Mouse (Mus musculus): ENCODE measurements around the gene D430041D05Rik. TPM values are rescaled to one million over a fixed set of nuclear protein-coding genes. Genes with fewer than 3 reads are reported as not detected.
A peak's percentile ranks its signal among the peaks of the same experiment; 100 is the strongest.

D430041D05Rik gene
- polyA plus RNA-seq, 1 experiment from 2014 or later = 5.7 TPM

DNA sequence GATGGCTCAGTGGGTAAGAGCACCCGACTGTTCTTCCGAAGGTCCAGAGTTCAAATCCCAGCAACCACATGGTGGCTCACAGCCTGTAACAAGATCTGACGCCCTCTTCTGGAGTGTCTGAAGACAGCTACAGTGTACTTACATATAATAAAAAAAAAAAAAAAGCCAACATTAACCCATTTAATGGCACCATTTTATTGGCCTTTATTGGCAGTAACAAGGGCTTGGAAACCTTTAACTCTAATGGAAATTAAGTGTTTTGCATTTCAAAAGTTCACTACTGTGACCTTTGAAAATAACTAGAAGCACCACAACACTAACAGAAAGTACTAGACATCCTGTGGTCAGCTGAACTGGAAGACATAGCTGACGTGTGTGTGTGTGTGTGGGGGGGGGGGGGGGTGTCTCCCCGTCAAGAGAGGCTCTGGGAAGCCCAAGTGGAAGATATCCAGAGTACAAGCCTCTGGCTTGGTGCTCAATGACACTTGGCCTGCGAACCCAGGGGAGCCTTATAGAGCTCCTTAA is 39.1 kb downstream of the D430041D05Rik start:
- WGBS = 54% methylated on average over 6 of the region's 6 CpGs
- Histone ChIP-seq H3K9me3 (no peaks in the 10 kb centered on the region), H3K4me2 (no peak overlapping the region), H3K4me1 (replicated peaks) (peaks cover 22% of the 10 kb centered on the region), H3K9ac (no peak overlapping the region), H3K36me3 (no peaks in the 10 kb centered on the region), H3K27me3 (no peaks in the 10 kb centered on the region), H3K27ac (replicated peaks) (no peak overlapping the region), H3K4me3 (no peak overlapping the region)
- ATAC-seq (ENCODE audit: low read depth) = no peak

DNA sequence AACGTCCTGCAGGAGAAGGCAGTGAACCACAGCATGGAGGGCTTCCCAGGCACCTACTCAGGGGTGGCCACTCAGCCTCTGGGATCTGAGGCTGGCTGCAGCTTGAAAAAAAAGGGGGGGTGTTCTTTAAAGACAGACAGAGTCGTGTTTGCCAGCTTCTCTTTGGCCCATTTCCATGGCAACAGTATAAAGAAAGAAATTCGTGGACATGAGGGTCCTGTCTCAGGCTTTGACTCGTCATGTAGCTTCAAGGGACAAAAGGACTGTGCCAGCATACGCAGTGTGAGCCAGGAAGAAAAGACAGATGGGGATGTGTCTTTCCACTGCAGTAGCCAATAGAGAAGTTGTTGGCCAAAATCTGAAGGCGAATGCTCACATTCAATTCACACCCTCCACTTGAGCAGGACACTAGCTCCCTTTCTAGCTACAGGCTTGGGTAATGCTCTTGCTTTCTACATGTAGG is 42.9 kb downstream of the D430041D05Rik start:
- Histone ChIP-seq H3K9ac (no peak overlapping the region), H3K27ac (replicated peaks) (peak overlapping the region; percentile 64), H3K9me3 (no peaks in the 10 kb centered on the region), H3K4me3 (no peak overlapping the region), H3K4me2 (no peak overlapping the region), H3K4me1 (replicated peaks) (peaks cover 23% of the 10 kb centered on the region), H3K36me3 (no peaks in the 10 kb centered on the region), H3K27me3 (no peaks in the 10 kb centered on the region)
- ATAC-seq (ENCODE audit: low read depth) = peak; percentile 88
- WGBS = 12% methylated on average over 6 of the region's 6 CpGs

GRCm38 (mm10) chr2:104367291-104367690 is 43.5 kb downstream of the D430041D05Rik start:
- H3K36me3 ChIP-seq = no peaks in the 10 kb centered on the region
- H3K9me3 ChIP-seq = no peaks in the 10 kb centered on the region
- H3K27ac ChIP-seq (replicated peaks) = peak overlapping the region; percentile 64
- 50% methylated on average over 2 of the region's 2 CpGs for WGBS
- ATAC-seq (ENCODE audit: low read depth) = no peak; the same call in 1 of the 2 replicates
- no peaks in the 10 kb centered on the region for H3K27me3 ChIP-seq
- H3K4me3 ChIP-seq = no peak overlapping the region
- H3K9ac ChIP-seq = no peak overlapping the region
- H3K4me2 ChIP-seq = no peak overlapping the region
- H3K4me1 ChIP-seq (replicated peaks) = peaks cover 23% of the 10 kb centered on the region

DNA sequence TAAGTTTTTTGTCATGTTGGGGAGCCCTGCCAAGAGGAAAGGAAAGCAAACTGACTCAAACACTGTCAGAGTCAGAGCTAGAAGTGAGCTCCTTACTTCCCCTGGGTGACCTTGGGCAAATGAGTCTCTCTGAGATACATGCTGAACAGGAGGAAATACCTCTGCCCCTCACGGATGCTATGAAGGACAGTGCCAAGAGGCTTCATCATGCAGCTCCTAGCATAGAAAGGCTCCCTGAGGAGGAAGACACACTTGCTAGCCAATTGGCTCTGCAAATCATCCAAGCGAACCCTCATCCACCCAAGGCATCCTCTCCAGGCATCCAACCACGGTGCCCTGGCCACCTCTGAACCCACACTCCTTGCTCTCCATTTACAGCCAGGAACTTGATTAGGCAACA is 51.5 kb downstream of the D430041D05Rik start:
- Histone ChIP-seq H3K4me1 (replicated peaks) (peaks cover 10% of the 10 kb centered on the region; the same call in 1 of the 2 replicates), H3K27ac (replicated peaks) (no peak overlapping the region), H3K4me2 (no peak overlapping the region), H3K9me3 (no peaks in the 10 kb centered on the region), H3K36me3 (no peaks in the 10 kb centered on the region), H3K9ac (no peak overlapping the region), H3K27me3 (no peaks in the 10 kb centered on the region), H3K4me3 (no peak overlapping the region)
- ATAC-seq (ENCODE audit: low read depth) = no peak
- 69% methylated on average over 3 of the region's 3 CpGs for WGBS

DNA sequence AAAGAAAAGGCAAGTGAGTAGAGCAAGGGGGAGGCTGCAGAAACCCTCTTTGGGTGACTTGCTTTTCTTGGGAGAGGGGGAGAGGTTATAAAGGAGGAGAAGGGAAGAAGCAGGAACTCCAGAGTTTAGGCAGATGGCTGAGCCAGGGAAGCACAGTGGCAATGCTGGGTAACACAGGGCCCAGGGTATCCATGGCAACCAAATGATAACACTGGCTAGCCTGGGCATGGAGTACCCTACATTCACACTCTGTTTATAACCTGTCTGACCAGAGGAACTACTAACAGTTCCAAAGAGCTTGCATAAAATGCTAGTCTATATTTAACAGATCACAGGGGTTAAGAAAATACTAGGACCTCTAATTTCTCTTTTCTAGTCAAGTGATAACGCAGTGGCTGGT is 51.9 kb downstream of the D430041D05Rik start:
- Histone ChIP-seq H3K9me3 (no peaks in the 10 kb centered on the region), H3K9ac (no peak overlapping the region), H3K27ac (replicated peaks) (no peak overlapping the region), H3K27me3 (no peaks in the 10 kb centered on the region), H3K4me3 (no peak overlapping the region), H3K4me2 (no peak overlapping the region), H3K4me1 (replicated peaks) (peaks cover 10% of the 10 kb centered on the region; the same call in 1 of the 2 replicates), H3K36me3 (no peaks in the 10 kb centered on the region)
- no peak for ATAC-seq (ENCODE audit: low read depth)
- 92% methylated on average over 1 of the region's 1 CpGs for WGBS

DNA sequence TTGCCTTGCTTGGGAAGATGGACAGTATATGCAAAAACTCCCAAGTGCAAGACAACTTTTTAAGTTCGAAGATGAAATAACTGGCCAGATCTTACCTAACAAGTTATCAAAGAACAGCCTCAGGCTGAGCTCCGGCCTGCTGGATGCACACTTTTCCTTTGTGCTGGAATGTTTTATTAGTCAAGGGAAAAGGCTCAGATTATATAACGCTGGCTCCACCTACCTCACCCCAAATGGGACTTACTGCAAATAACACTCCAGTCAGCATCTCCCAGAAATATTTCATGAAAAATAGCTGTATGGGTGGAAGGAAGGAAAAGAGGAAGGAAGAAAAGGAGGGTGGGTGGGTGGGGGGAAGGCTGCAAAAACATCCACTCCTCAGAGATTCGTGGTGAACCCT is 54.3 kb downstream of the D430041D05Rik start:
- no peaks in the 10 kb centered on the region for H3K9me3 ChIP-seq
- H3K36me3 ChIP-seq = no peaks in the 10 kb centered on the region
- peaks cover 10% of the 10 kb centered on the region; the same call in 1 of the 2 replicates for H3K4me1 ChIP-seq (replicated peaks)
- no peaks in the 10 kb centered on the region for H3K27me3 ChIP-seq
- ATAC-seq (ENCODE audit: low read depth) = no peak
- H3K27ac ChIP-seq (replicated peaks) = no peak overlapping the region
- H3K4me2 ChIP-seq = no peak overlapping the region
- H3K4me3 ChIP-seq = no peak overlapping the region
- 79% methylated on average over 4 of the region's 4 CpGs for WGBS
- H3K9ac ChIP-seq = no peak overlapping the region

DNA sequence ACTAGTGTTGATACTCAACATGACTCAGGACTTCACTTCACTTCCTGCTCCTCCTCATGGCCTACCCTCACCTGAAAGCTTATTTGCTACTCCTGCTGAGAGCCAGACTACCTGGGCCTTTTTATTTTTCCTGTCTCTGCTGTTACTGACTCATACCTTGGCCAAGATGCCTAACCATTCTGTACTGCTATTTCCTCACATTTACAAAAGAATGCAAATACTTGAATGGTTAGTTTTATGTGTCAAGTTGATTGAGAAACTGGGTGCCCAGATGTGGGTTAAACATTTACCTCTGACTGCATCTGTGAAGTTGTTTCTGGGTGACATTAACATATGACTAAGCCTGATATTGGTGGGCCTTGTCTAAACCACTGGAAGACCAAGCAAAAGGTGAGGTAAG is 56.7 kb downstream of the D430041D05Rik start:
- ATAC-seq (ENCODE audit: low read depth) = no peak
- H3K4me3 ChIP-seq = no peak overlapping the region
- no peaks in the 10 kb centered on the region for H3K27me3 ChIP-seq
- H3K27ac ChIP-seq (replicated peaks) = no peak overlapping the region
- no peak overlapping the region for H3K9ac ChIP-seq
- H3K36me3 ChIP-seq = no peaks in the 10 kb centered on the region
- H3K4me2 ChIP-seq = no peak overlapping the region
- peaks cover 3% of the 10 kb centered on the region; the same call in 1 of the 2 replicates for H3K4me1 ChIP-seq (replicated peaks)
- no peaks in the 10 kb centered on the region for H3K9me3 ChIP-seq

DNA sequence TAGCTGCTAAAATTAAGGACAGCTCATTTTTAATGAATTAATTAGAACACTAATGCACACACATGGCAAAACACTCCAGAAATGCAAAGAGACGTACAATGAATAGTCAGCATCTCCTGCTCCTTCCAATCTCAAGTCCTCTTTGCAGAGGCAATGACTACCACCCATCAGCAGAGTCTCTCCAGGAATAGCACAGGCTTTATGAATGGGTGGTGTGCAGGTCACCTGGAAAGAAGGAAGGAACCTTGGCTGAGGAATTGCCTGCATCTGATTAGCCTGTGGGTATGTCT is 58.7 kb downstream of the D430041D05Rik start:
- H3K4me3 ChIP-seq = no peak overlapping the region
- 70% methylated on average over 1 of the region's 1 CpGs for WGBS
- H3K36me3 ChIP-seq = no peaks in the 10 kb centered on the region
- H3K27ac ChIP-seq (replicated peaks) = no peak overlapping the region
- H3K27me3 ChIP-seq = no peaks in the 10 kb centered on the region
- H3K4me2 ChIP-seq = no peak overlapping the region
- no peak for ATAC-seq (ENCODE audit: low read depth)
- no peaks in the 10 kb centered on the region for H3K9me3 ChIP-seq
- H3K4me1 ChIP-seq (replicated peaks) = no peaks in the 10 kb centered on the region
- no peak overlapping the region for H3K9ac ChIP-seq

- H3K4me3 ChIP-seq = no peak overlapping the region
- H3K36me3 ChIP-seq = no peaks in the 10 kb centered on the region
- WGBS = 82% methylated on average over 13 of the region's 13 CpGs
- ATAC-seq (ENCODE audit: low read depth) = no peak
- no peak overlapping the region for H3K4me2 ChIP-seq
- H3K4me1 ChIP-seq (replicated peaks) = no peaks in the 10 kb centered on the region
- H3K27ac ChIP-seq (replicated peaks) = no peak overlapping the region
- no peaks in the 10 kb centered on the region for H3K9me3 ChIP-seq
- no peaks in the 10 kb centered on the region for H3K27me3 ChIP-seq
- no peak overlapping the region for H3K9ac ChIP-seq
Measured at GRCm38 (mm10) chr2:104351415-104352203, 59.2 kb downstream of the D430041D05Rik start.

GRCm38 (mm10) chr2:104337619-104338018 is 73.2 kb downstream of the D430041D05Rik start:
- Histone ChIP-seq H3K4me2 (no peak overlapping the region), H3K9ac (no peak overlapping the region), H3K36me3 (no peaks in the 10 kb centered on the region), H3K4me1 (replicated peaks) (peaks cover 36% of the 10 kb centered on the region), H3K27me3 (no peaks in the 10 kb centered on the region), H3K27ac (replicated peaks) (peak overlapping the region; percentile 49; the same call in 1 of the 2 replicates), H3K4me3 (no peak overlapping the region), H3K9me3 (no peaks in the 10 kb centered on the region)
- no peak for ATAC-seq (ENCODE audit: low read depth)

- no peak overlapping the region for H3K4me3 ChIP-seq
- H3K36me3 ChIP-seq = no peaks in the 10 kb centered on the region
- 39% methylated on average over 6 of the region's 6 CpGs for WGBS
- H3K9ac ChIP-seq = no peak overlapping the region
- H3K4me2 ChIP-seq = no peak overlapping the region
- ATAC-seq (ENCODE audit: low read depth) = peak; percentile 55; the same call in 1 of the 2 replicates
- H3K4me1 ChIP-seq (replicated peaks) = peaks cover 36% of the 10 kb centered on the region
- no peaks in the 10 kb centered on the region for H3K9me3 ChIP-seq
- H3K27ac ChIP-seq (replicated peaks) = peak overlapping the region; percentile 75
- no peaks in the 10 kb centered on the region for H3K27me3 ChIP-seq
Measured at GRCm38 (mm10) chr2:104335824-104336223, 75.0 kb downstream of the D430041D05Rik start.

GRCm38 (mm10) chr2:104333952-104334351 is 76.9 kb downstream of the D430041D05Rik start:
- no peak for ATAC-seq (ENCODE audit: low read depth)

More at GRCm38 (mm10) chr2:104333952-104334351, 76.9 kb downstream of the D430041D05Rik start:
- 61% methylated on average over 5 of the region's 5 CpGs for whole genome bisulfite sequencing
- Histone ChIP-seq H3K9me3 (no peaks in the 10 kb centered on the region), H3K9ac (no peak overlapping the region), H3K4me2 (no peak overlapping the region), H3K27me3 (no peaks in the 10 kb centered on the region), H3K36me3 (no peaks in the 10 kb centered on the region), H3K4me1 (replicated peaks) (peaks cover 36% of the 10 kb centered on the region), H3K27ac (replicated peaks) (no peak overlapping the region; the same call in 1 of the 2 replicates), H3K4me3 (no peak overlapping the region)

Data from neural tube, embryonic 13.5 days (tissue).